Mouse (Mus musculus) heart, postnatal 4 days (tissue): ENCODE measurements around the gene H3f3b. TPM values are rescaled to one million over a fixed set of nuclear protein-coding genes. Genes with fewer than 3 reads are reported as not detected.
A peak's percentile ranks its signal among the peaks of the same experiment; 100 is the strongest.
"Not testable (repeated sequence)": the region's sequence is repeated elsewhere in the genome, so short reads cannot be mapped to it uniquely, and the experiment has no call there.

Experiments used
- DNase-seq: peaks from one replicate; pipeline ENCODE4 v3.0.0; 2021
- total RNA-seq, 2 experiments: library from RNA; stranded (reverse); gene quantifications; 2 replicates each; pipeline ENCODE4 v1.2.3; 2021

The H3f3b gene
- total RNA-seq, 2 experiments from 2014 or later: 466 to 502 TPM

DNA sequence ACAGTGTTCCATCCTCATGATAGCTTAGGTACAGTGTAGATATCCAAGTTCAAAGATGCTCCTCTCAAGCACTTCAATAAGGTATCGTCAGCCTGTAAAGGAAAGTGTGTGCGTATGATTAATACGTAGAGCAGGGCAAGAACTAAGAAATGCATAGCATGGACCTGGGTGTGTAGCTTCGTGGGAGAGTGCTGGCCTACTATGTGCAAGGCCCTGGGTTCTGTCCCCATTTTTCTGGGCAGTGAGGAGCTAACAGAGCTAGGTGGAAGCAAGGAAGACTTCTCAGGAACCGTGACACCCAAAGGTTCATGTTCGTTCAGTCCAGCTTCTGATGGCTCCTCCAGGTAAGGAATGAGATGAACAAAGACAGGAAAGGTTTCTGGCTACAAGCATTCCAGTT is 17.4 kb upstream of the H3f3b start:
- no peak for DNase-seq

DNA sequence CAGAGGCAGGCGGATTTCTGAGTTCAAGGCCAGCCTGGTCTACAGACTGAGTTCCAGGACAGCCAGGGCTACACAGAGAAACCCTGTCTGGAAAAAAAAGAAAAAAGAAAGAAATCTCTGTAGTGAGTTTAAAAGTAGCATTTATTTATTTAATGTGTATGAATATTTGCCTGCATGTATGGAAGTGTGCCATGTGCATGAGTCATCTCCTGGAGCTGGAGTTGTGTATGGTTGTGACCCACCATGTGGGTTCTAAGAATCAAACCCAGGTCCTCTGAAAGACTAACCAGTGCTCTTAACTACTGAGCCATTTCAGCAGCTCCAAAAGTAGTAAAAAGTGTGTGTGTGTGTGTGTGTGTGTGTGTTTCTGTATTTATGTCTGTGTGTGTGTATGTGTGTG is 15.5 kb upstream of the H3f3b start:
- no peak for DNase-seq

DNA sequence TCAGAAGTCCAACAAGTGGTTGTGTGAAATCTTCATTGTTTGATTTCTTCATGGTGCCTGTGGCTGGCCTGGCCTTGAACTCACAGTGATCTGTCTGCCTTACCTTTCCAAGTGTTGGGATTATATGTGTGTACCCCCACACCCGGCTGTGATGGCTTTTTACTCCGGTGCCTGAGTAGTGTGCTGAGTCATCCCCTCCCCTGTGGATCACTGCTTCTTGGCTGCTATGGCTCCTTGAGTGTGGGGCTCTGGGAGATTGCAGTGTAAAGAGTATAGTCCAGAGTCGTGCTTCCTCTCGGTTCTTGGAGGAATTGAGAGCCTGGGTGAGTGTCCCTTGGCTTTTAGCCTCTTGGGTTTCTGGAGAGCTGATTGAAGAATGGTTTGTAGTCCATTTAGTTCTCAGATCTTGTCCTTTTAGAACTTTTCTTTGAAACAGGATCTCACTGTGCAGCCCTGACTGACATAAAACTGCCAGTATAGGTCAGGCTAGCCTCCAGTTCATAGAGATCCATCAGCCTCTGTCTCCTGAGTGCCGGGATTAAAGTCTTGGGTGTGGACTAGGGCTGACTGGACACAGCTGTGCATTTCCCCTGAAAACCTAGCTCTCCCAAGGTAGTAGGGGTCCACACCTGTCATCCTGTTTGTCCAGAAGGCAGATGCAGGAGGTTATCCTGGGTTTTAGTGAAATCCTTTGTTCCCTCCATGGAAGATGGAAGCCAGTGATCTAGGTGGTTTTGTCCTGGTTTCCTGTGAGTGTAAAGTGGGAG is 14.8 kb upstream of the H3f3b start:
- no peak for DNase-seq

DNA sequence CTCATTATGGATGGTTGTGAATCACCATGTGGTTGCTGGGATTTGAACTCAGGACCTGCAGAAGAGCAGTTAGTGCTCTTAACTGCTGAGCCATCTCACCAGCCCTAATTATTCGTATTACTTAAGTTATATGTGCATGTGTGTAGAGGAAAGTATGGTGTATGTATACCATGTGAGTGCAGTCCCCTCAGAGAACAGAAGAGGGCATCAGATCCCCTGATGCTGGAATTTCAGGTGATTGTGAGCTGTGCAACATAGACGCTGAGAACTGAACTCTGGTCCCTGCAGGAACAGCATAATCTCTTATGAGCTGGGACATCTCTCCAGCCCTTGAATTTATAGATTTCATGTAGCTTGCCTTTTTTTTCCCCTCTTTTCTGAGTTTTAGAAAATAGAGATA is 14.1 kb upstream of the H3f3b start:
- DNase-seq: no peak

DNA sequence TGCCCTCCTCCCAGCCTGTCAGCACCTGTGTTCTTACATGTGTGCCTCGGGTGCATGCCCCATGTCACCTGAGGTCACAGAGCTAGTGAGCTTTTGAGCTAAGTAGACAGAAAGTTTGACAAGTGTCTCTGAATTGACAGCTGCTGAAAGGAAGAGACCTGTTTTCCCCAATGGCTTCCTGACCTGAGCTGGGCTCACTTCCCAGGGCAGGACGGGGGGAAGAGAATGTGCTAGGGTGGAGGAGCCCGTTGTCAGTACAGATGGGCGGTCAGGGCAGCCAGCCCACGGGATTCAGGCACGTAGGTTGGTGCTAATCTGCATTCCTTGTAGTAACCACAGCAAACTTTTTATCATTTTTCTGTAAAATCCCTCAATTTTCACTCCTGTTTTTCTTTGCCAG is 12.8 kb upstream of the H3f3b start:
- no peak for DNase-seq

DNA sequence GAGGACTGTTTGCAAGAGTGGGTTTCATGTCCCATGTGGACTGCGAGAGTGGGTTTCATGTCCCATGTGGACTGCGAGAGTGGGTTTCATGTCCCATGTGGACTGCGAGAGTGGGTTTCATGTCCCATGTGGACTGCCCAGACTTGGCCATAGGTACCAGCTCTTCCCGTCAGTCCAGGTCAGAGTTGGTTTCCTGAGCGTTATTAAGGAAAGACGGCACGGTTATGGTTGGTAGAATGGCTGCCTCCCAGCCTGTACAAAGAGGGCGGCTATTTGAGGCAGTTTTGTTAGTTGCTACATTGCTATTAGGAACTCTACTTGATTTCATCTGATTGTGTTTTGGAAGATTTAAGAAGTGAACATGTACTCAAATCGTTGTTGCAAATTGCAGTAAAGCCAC is 10.1 kb upstream of the H3f3b start:
- DNase-seq: no peak

DNA sequence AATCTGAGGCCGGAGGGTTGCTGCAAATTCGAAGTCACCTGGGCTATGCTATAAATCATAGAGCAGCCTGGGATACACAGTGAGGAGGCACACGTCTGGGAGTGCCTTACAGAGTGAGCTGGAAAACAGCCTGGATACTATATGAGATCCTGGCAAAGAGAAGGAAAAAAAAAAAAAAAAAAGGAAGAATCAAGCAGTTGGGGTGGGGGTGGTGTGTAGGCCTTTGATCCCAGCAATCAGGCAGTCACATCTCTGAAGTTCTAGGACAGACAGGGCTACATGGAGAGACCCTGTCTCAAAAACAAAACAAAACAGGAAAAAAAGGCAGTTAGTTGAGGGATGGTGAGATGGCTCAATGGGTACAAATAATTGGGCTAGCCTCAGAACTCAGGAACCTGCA is 8.9 kb upstream of the H3f3b start:
- DNase-seq: no peak

DNA sequence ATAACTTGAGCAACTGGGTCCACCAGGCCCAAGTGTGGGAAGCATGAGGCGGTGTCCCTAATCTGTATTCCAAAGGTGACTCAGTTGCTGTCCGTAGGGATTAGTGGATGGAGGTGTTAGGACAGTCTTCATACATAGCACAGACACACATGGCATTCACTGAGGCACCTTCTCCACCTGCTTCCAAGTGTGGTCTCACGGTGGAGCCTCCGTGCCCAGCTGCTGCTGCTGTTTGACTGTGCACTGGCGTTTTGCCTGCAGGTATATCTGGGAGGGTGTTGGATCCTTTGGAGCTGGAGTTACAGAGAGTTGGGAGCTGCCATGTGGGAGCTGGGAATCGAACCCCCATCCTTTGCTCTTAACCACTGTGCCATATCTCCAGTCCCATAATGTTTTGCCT is 6.8 kb upstream of the H3f3b start:
- no peak for DNase-seq

DNA sequence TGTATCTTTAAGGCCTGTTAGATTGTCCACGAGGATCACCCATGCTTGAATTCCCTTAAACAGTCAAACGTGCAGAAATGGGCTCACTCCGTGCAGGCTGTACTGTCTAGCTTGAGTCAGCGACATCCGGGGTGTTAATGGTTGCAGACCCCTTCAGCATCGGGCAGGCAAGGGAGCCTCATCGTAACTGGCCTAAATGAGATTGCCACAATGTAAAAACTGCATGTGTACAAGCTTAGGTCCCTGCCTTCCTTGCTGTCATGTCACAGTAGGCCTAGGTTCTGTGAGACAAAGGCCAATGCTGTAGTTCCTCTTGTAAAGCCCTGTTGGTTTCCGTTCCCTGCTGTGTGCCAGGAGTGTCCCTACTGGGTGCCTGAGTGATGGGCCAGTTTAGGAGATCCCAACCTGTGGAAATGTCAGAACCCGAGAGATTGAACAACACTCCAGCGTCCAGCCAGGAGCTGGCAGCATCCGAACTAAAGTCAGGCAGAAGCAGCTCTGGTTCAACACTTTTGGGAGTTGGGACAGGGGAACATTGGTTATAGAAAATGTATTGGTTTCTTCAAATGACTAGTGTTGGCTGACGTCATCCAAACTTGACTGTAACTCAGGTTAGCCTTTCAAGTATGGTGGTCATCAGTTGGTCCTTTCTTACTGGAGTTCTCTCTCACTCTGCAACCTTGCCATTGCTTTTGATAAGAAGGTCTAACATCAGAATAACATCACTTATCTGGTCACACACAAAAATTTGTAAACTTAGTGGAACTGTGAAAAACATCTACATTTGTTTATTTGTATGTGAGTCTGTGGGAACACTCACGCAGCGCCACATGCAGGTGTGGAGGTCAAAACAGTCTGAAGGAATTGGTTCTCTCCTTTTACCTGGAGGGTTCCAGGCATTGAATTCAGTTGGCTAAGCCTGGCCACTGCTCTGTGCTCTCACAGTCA is 3.4 kb upstream of the H3f3b start:
- peak; percentile 45 for DNase-seq

DNA sequence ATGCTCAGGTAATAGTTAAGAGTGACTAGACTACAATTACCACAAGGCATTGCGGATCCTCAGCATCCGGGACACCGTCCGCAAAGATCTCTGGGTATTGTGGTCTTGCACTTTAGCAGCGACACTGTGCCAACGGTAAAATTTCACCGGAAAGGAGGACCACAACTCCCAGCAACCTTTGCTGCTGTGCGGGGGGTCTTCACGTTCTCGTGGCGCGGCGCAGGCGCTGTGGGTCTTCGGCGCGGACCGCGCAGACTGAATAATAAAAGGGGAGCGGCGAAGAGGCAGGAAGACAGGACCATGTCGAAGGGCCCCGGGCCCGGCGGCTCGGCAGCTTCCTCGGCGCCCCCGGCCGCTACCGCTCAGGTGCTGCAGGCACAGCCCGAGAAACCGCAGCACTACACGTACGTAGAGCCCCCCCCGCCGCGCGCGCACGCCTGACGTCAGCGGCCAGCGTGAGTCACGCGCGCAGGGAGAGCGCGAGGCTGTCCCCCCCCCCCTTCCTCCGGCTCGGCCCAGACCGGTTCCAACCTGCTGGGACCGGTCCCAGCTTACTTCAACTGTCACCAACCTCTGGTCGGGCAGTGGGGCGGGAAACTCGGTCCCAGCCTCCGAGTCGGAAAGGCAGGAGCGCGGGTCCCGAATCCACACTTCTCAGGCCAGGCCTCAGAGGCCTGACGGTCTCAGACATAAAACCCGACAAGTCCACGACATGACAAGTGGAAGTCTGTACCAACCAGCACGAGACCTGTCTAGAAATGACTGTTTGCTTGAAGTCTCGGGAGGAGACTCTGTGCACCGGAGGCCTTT is 2.5 kb upstream of the H3f3b start, which contains the start of gene Unk:
Gene Unk, plus strand, starts transcription at position 235 of the 810 bp plus-strand sequence.
- DNase-seq: peak; percentile 96

DNA sequence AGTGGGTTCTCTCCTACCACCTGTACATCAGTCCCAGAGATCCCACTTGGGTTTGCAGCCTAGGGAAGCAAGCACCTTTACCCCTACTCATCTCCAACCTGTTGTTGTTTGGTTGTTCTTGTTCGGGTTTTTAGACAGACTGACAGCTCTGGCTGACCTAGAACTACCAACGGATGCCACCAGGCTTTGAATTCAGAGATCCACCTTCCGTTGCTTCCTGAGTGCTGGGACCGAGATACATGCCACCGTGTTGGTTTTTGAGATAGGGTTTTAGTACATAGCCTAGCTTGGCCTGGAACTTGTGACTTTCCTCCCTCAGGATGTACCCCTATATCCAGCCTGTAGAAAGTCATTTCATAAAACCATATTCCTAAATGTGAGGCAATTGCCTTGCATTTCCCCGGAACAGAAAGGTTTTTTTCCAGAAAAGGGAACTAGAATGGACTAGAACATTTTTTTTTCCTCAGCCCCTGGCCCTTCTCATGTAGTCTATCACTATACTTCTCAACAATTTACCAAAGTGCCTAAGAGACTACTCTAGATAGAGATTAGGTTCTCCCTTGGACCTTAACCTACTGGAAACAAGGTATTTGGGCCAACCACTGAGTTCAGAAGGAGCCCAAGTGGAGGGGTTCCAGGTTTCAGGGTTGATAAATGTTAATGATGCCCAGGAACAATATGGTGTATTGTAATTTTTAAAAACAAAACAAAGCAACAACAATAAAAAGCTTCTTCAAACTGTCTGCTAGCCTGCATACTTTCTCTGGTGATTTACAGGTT is 1.5 kb upstream of the H3f3b start:
- no peak for DNase-seq

DNA sequence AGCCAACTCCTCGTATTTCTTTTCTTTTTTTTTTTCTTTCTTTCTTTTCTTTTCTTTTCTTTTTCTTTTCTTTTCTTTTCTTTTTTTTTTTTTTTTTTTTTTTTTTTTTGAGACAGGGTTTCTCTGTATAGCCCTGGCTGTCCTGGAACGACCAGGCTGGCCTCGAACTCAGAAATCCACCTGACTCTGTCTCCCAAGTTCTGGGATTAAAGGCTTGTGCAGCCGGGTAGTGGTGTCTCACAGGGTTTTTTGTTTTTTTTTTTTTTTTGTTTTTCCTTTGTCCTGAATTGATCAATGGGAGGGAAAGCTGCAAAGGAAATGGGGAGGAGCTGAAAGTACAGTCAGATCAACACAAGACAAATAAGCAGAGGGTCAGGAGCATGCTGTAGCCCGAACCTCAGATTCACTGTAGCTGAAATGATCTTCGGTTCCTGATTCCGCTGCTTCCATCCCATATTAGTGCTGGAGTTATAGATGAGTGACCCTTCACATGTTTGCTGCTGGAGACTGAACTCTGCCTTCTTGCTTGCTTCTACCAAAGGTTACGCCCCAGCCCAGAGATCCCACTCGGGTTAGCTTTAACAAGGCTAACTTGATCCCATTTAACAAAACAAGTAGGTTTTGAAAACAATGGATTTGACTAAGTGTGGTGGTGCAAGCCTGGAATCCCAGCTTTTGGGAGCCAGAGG is 559 bp upstream of the H3f3b start:
- no peak for DNase-seq

DNA sequence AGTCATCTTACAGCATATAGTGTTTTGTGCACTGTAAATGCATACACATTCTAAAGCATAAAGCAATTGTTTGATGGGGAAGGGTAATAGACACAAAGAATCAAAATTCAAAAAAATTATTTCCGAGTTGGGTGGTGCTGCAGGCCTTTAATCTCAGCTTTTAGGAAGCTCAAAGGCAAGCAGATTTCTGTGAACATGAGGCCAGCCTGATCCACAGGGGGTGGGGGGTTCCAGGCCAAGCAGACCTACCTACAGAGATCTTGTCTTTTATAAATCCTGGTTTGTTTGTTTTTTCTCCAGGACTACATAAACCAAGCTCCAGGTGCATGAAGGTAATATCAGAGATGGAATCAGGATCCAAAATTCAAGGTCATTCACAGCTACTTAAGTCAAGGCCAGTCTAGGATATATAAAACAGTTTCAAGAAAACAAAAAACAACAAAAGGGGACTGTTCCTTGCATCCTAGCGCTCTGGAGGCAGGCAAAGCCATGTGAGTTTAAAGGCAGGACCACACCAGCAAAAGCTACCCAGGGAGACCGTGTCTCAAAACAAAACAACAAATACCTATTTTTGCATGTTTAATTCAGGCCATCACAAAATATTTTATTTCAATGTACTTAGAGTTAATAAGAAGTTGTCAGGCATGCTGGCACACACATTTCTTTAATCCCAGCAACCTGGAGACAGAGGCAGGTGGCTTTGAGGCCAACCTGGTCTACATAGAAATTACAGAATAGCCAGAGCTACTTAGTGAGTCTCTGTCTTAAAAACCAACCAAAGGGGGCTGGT is 2.5 kb downstream of the H3f3b start:
- DNase-seq: no peak

DNA sequence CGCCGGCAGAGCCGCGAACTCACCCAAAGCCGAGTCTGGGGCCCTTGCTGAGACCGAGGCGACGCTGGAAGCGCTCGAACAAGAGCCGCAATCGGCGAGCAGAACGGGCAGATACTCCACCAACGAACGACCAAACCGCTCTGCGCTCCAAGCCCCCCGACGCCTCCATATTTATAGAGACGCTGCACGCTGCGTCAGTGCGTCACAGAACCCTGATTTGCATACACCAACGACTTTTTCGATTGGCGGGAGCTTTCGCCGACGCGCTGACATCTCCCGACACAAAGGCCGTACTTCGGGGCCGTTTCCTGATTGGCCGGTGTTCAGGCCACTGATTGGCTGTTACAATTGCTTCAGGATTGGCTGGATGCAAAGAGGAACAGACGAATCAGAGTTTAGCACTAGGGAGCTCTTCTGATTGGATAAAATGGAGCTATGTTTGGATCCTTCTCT is 3.4 kb downstream of the H3f3b start:
- DNase-seq: peak; percentile 97

DNA sequence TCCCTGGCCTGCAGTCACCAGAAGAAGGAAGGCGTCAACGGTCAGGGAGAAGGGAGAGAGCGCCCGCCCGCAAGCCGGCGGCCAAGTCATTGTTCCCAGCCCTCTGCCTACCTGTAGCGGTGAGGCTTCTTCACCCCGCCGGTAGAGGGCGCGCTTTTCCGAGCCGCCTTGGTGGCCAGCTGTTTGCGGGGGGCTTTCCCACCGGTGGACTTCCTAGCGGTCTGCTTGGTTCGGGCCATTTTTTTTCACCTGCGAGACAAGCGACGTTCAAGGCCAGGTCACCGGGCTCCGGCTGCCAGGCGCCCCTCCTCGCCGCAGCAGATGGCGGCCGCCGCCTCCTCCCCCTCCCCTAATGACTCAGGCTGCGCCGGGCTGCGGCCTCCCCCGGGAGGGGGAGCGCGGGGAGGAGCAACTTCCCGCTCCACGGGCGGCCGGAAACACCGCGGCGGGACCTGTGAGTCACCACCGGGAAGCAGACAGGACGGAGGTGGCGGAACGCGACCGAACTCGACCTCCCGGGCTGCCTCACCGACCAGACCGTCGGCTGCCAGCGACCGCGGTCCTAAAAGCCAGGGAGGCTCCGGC is 3.9 kb downstream of the H3f3b start:
- peak; percentile 84 for DNase-seq

DNA sequence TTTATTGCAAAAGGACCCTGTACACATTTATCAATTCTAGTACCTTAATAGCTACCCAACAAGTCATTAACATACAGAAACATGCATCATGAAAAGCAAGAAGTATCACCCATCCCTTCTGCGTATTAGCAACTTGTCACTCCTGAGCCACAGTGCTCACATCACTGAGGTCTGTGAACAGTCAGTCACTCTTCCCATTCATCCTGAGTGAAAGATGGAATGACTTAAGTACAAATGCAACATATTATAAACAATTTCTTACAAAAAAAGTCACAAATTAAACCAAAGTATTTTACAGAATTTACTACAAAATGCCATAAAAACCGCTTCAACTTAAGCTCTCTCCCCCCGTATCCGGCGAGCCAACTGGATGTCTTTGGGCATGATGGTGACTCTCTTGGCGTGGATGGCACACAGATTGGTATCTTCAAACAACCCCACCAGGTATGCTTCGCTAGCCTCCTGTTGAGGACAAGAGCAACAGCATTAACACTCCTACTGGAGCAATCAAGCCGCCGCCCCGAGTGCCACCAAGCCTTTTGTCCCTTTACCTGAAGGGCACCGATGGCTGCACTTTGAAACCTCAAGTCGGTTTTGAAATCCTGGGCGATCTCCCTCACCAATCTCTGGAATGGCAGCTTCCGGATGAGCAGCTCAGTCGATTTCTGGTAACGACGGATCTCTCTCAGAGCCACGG is 4.5 kb downstream of the H3f3b start:
- not testable (repeated sequence) for DNase-seq

DNA sequence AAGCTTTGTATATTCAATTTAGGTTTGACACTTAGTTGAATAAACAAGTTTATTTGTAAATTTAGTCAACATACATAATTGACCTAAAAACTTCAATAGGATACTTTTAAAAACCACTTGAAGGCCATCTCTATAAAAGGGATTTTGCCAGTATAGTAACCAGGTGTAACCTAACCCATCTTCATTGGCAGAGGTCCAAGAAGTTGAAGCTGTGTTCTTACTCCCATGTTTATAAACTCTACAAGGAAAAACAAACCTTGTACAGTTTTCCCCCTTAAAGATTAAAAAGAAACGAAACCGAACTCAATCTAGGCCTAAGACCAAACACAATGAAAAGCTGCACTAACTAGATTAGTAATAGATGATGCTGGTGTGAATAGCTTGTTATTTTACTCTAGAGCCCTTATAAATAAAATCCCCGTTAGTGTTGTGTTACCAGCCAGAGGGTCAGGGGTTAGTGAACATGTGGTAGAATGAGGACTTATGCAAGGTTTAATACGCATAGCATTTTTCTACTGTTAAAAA is 5.4 kb downstream of the H3f3b start:
- no peak for DNase-seq

DNA sequence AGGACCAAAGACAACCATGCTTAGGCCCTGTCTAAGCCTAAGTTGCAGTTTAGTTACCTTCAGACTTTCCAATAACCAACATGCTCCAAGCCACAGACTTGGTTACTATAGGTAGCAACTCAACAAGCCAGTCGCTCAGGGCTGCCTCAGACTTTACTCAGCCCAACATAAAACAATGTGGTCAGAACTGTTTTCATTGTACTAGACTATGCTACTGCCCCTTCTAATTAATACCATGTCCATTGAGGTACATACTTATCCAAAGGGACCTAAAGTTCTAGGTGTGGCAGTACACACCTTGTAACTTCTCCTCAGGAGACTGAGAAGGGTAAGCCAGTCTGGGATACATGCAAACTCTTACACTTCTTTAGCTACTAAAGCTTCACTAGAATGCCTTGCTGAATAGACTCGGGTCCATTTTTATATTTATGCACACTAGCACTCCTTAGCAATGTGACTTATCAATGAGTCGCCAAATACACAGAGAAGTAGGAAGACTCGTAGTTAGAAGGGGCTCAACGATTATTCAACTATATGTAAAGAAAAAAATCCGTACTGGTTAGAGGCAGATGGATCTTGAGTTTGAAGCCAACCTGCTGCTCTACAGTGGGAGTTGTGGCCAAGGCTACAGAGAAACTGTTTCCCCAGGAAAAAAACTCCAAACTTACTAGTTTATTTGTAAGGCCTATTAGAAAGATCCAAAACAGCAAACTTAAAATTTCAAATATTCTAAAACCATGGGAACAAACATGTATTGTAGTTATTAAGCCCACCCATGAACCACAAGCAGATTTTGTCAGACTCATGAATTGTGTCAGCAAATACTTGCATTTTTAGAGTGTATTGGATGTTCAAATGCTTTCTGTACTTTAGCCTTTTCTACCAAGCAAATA is 6.2 kb downstream of the H3f3b start:
- DNase-seq: no peak
